Mouse (Mus musculus): Measurements from ENCODE around the gene Opcml.

DNA sequence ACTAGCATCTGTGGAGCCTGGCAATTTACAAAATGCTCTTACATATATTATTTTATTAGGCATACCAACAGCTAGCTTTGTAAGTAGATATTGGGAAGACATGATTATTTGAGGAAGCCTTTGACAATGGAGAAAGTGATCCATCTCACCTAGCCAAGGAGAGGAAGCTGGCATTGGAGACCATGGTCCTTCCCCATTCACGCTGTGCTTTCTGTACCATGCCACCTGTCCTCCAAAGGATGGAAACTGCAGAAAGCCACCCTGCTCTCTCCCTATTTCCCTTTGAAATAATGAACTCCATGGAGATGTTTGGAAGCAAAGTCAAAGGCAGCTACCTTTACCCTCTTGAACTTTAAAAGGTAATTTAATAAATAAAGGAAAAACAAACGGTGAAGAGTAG lies 570.1 kb downstream of the Opcml start:
- no peak for TF ChIP-seq CTCF (IDR thresholded peaks at IDR 0.05)
- TF ChIP-seq POLR2A (IDR thresholded peaks at IDR 0.05; ENCODE audit: insufficient read depth, low read depth, low read length) = no peak
- no peak for TF ChIP-seq EP300 (IDR thresholded peaks at IDR 0.05; ENCODE audit: insufficient read depth, low read depth, low read length)
